Mouse (Mus musculus): Measurements from ENCODE around the gene Pakap. TPM values are rescaled to one million over a fixed set of nuclear protein-coding genes. Genes with fewer than 3 reads are reported as not detected.

The Pakap gene
- polyA plus RNA-seq, 1 experiment from 2014 or later = 21.8 TPM

GRCm38 (mm10) chr4:57845541-57846210 is 277.7 kb downstream of the Pakap start:
- peak overlapping the region; percentile 58 for H3K4me2 ChIP-seq (replicated peaks; ENCODE audit: low read depth, low read length)
- peak overlapping the region; percentile 93 for H3K27ac ChIP-seq (ENCODE audit: low read length)
- no peaks in the 10 kb centered on the region for H3K27me3 ChIP-seq (ENCODE audit: insufficient read depth, low read length)
- peak overlapping the region; percentile 51 for H3K4me3 ChIP-seq (ENCODE audit: low read length)
- H3K36me3 ChIP-seq (ENCODE audit: insufficient read depth, low read length) = peaks cover 4% of the 10 kb centered on the region; the same call in 1 of the 2 replicates
- H3K9me3 ChIP-seq (ENCODE audit: low read length) = no peaks in the 10 kb centered on the region
- 28% methylated on average over 12 of the region's 12 CpGs for WGBS
- peak overlapping the region; percentile 71 for H3K9ac ChIP-seq (replicated peaks; ENCODE audit: low read length)
- H3K4me1 ChIP-seq (ENCODE audit: insufficient read depth, low read length) = peaks cover 30% of the 10 kb centered on the region
- ATAC-seq (ENCODE audit: low FRiP score, low TSS enrichment) = no peak

GRCm38 (mm10) chr4:57846381-57846990 is 278.5 kb downstream of the Pakap start:
- H3K36me3 ChIP-seq (ENCODE audit: insufficient read depth, low read length) = peaks cover 4% of the 10 kb centered on the region; the same call in 1 of the 2 replicates
- H3K27ac ChIP-seq (ENCODE audit: low read length) = peak overlapping the region; percentile 93
- H3K4me2 ChIP-seq (replicated peaks; ENCODE audit: low read depth, low read length) = peak overlapping the region; percentile 58
- no peaks in the 10 kb centered on the region for H3K27me3 ChIP-seq (ENCODE audit: insufficient read depth, low read length)
- peak overlapping the region; percentile 51 for H3K4me3 ChIP-seq (ENCODE audit: low read length)
- peaks cover 33% of the 10 kb centered on the region for H3K4me1 ChIP-seq (ENCODE audit: insufficient read depth, low read length)
- 18% methylated on average over 12 of the region's 12 CpGs for WGBS
- no peak for ATAC-seq (ENCODE audit: low FRiP score, low TSS enrichment)
- no peaks in the 10 kb centered on the region for H3K9me3 ChIP-seq (ENCODE audit: low read length)
- peak overlapping the region; percentile 71 for H3K9ac ChIP-seq (replicated peaks; ENCODE audit: low read length)

- 26% methylated on average over 8 of the region's 8 CpGs for WGBS
- Histone ChIP-seq H3K36me3 (ENCODE audit: insufficient read depth, low read length) (peaks cover 4% of the 10 kb centered on the region; the same call in 1 of the 2 replicates), H3K4me3 (ENCODE audit: low read length) (peak overlapping the region; percentile 51), H3K27me3 (ENCODE audit: insufficient read depth, low read length) (no peaks in the 10 kb centered on the region), H3K9me3 (ENCODE audit: low read length) (no peaks in the 10 kb centered on the region), H3K4me2 (replicated peaks; ENCODE audit: low read depth, low read length) (peak overlapping the region; percentile 58), H3K27ac (ENCODE audit: low read length) (peak overlapping the region; percentile 93), H3K4me1 (ENCODE audit: insufficient read depth, low read length) (peaks cover 35% of the 10 kb centered on the region), H3K9ac (replicated peaks; ENCODE audit: low read length) (peak overlapping the region; percentile 71)
- peak; percentile 70 for ATAC-seq (ENCODE audit: low FRiP score, low TSS enrichment)
Observed at GRCm38 (mm10) chr4:57846991-57847422, 279.0 kb downstream of the Pakap start.

- Histone ChIP-seq H3K27ac (ENCODE audit: low read length) (peak overlapping the region; percentile 93), H3K9me3 (ENCODE audit: low read length) (no peaks in the 10 kb centered on the region), H3K9ac (replicated peaks; ENCODE audit: low read length) (peak overlapping the region; percentile 71), H3K27me3 (ENCODE audit: insufficient read depth, low read length) (no peaks in the 10 kb centered on the region), H3K4me3 (ENCODE audit: low read length) (peak overlapping the region; percentile 51), H3K4me1 (ENCODE audit: insufficient read depth, low read length) (peaks cover 40% of the 10 kb centered on the region), H3K36me3 (ENCODE audit: insufficient read depth, low read length) (peaks cover 4% of the 10 kb centered on the region; the same call in 1 of the 2 replicates), H3K4me2 (replicated peaks; ENCODE audit: low read depth, low read length) (peak overlapping the region; percentile 58)
- 75% methylated on average over 3 of the region's 3 CpGs for WGBS
- ATAC-seq (ENCODE audit: low FRiP score, low TSS enrichment) = no peak
Observed at GRCm38 (mm10) chr4:57847676-57848075, 279.7 kb downstream of the Pakap start.

GRCm38 (mm10) chr4:57849465-57849864 is 281.5 kb downstream of the Pakap start:
- Histone ChIP-seq H3K4me1 (ENCODE audit: insufficient read depth, low read length) (peaks cover 42% of the 10 kb centered on the region), H3K9me3 (ENCODE audit: low read length) (no peaks in the 10 kb centered on the region)
- WGBS = 83% methylated on average over 6 of the region's 6 CpGs

GRCm38 (mm10) chr4:57851731-57852130 is 283.8 kb downstream of the Pakap start:
- Histone ChIP-seq H3K4me3 (ENCODE audit: low read length) (no peak overlapping the region), H3K4me2 (replicated peaks; ENCODE audit: low read depth, low read length) (no peak overlapping the region), H3K27me3 (ENCODE audit: insufficient read depth, low read length) (no peaks in the 10 kb centered on the region), H3K9ac (replicated peaks; ENCODE audit: low read length) (no peak overlapping the region), H3K36me3 (ENCODE audit: insufficient read depth, low read length) (peaks cover 28% of the 10 kb centered on the region), H3K4me1 (ENCODE audit: insufficient read depth, low read length) (peaks cover 27% of the 10 kb centered on the region), H3K9me3 (ENCODE audit: low read length) (no peaks in the 10 kb centered on the region), H3K27ac (ENCODE audit: low read length) (no peak overlapping the region)
- ATAC-seq (ENCODE audit: low FRiP score, low TSS enrichment) = no peak
- WGBS = 86% methylated on average over 1 of the region's 1 CpGs

More at GRCm38 (mm10) chr4:57849465-57849864, 281.5 kb downstream of the Pakap start:
- Histone ChIP-seq H3K4me2 (replicated peaks; ENCODE audit: low read depth, low read length) (no peak overlapping the region), H3K9ac (replicated peaks; ENCODE audit: low read length) (no peak overlapping the region), H3K27me3 (ENCODE audit: insufficient read depth, low read length) (no peaks in the 10 kb centered on the region), H3K4me3 (ENCODE audit: low read length) (no peak overlapping the region), H3K27ac (ENCODE audit: low read length) (no peak overlapping the region), H3K36me3 (ENCODE audit: insufficient read depth, low read length) (peaks cover 6% of the 10 kb centered on the region; the same call in 1 of the 2 replicates)
- ATAC-seq (ENCODE audit: low FRiP score, low TSS enrichment) = no peak

GRCm38 (mm10) chr4:57852461-57853040 is 284.6 kb downstream of the Pakap start:
- Histone ChIP-seq H3K4me1 (ENCODE audit: insufficient read depth, low read length) (peaks cover 19% of the 10 kb centered on the region), H3K9ac (replicated peaks; ENCODE audit: low read length) (no peak overlapping the region; the same call in 1 of the 2 replicates), H3K4me2 (replicated peaks; ENCODE audit: low read depth, low read length) (no peak overlapping the region), H3K27ac (ENCODE audit: low read length) (no peak overlapping the region), H3K9me3 (ENCODE audit: low read length) (no peaks in the 10 kb centered on the region), H3K27me3 (ENCODE audit: insufficient read depth, low read length) (no peaks in the 10 kb centered on the region), H3K4me3 (ENCODE audit: low read length) (no peak overlapping the region), H3K36me3 (ENCODE audit: insufficient read depth, low read length) (peaks cover 37% of the 10 kb centered on the region)
- ATAC-seq (ENCODE audit: low FRiP score, low TSS enrichment) = no peak
- 41% methylated on average over 9 of the region's 9 CpGs for WGBS

GRCm38 (mm10) chr4:57854181-57854580 is 286.2 kb downstream of the Pakap start:
- WGBS = 91% methylated on average over 6 of the region's 6 CpGs
- ATAC-seq (ENCODE audit: low FRiP score, low TSS enrichment) = no peak
- no peak overlapping the region for H3K9ac ChIP-seq (replicated peaks; ENCODE audit: low read length)
- no peak overlapping the region for H3K4me2 ChIP-seq (replicated peaks; ENCODE audit: low read depth, low read length)
- no peak overlapping the region for H3K27ac ChIP-seq (ENCODE audit: low read length)
- no peaks in the 10 kb centered on the region for H3K27me3 ChIP-seq (ENCODE audit: insufficient read depth, low read length)
- no peaks in the 10 kb centered on the region for H3K9me3 ChIP-seq (ENCODE audit: low read length)
- peaks cover 12% of the 10 kb centered on the region for H3K4me1 ChIP-seq (ENCODE audit: insufficient read depth, low read length)
- no peak overlapping the region for H3K4me3 ChIP-seq (ENCODE audit: low read length)
- H3K36me3 ChIP-seq (ENCODE audit: insufficient read depth, low read length) = peaks cover 43% of the 10 kb centered on the region

GRCm38 (mm10) chr4:57855281-57855941 is 287.4 kb downstream of the Pakap start:
- peaks cover 13% of the 10 kb centered on the region for H3K4me1 ChIP-seq (ENCODE audit: insufficient read depth, low read length)
- H3K4me2 ChIP-seq (replicated peaks; ENCODE audit: low read depth, low read length) = no peak overlapping the region
- 76% methylated on average over 18 of the region's 18 CpGs for WGBS
- no peak overlapping the region for H3K4me3 ChIP-seq (ENCODE audit: low read length)
- H3K27ac ChIP-seq (ENCODE audit: low read length) = no peak overlapping the region
- H3K9ac ChIP-seq (replicated peaks; ENCODE audit: low read length) = no peak overlapping the region
- no peaks in the 10 kb centered on the region for H3K27me3 ChIP-seq (ENCODE audit: insufficient read depth, low read length)
- H3K9me3 ChIP-seq (ENCODE audit: low read length) = no peaks in the 10 kb centered on the region
- no peak for ATAC-seq (ENCODE audit: low FRiP score, low TSS enrichment)
- peaks cover 39% of the 10 kb centered on the region for H3K36me3 ChIP-seq (ENCODE audit: insufficient read depth, low read length)
